Mouse (Mus musculus) bone marrow macrophage, adult 2 months (primary cell): ENCODE measurements at regions not wholly inside any gene's neighbourhood (a gene's known extent, or its start where the extent isn't known, plus 50 kb on each side); places are given as distances from the start of the nearest gene placed in this dataset.

ENCODE experiments used
- CTCF ChIP-seq: IDR thresholded peaks from 2 replicates; pipeline ENCODE4 v1.5.1; 2012; ENCODE audit warnings: low read depth, mild to moderate bottlenecking, low read length, moderate library complexity
- POLR2A ChIP-seq: IDR thresholded peaks from 2 replicates; pipeline ENCODE4 v1.6.1; 2012; ENCODE audit warnings: mild to moderate bottlenecking, low read depth, low read length, borderline replicate concordance

DNA sequence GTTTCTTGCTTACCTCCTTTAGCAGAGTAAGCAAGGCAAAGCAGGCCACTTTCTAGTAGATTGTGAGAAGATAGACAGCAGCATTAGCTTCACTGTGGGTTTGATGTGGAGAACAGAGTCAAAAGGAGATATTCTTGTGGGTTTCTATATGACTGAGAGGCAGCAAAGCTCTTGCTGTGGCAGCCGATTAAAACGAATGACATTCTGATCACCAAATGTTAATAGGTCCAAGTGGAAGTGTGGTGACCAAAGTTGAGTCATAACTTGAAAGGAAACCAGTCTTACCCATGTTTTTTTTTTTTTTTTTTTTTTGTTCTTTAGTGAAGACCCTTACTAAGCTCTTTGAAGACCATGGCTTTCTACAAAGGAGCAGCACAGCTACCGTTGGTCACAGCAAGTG lies 245.3 kb upstream of the Prep start:
- TF ChIP-seq POLR2A (no peak), CTCF (no peak)
